Mouse (Mus musculus) embryonic facial prominence, embryonic 13.5 days (tissue): ENCODE data around the gene Acpp. TPM values are rescaled to one million over a fixed set of nuclear protein-coding genes. Genes with fewer than 3 reads are reported as not detected.

Experiments used
- ATAC-seq: fragments of 200-750 bp; cut with Nextera tagmentation; 2 replicates; pipeline ENCODE4 v1.8.0; 2017; ENCODE audit warnings: low read depth; ENCODE audit not compliant: insufficient number of reproducible peaks, insufficient read depth, low FRiP score, low TSS enrichment
- H3K27ac ChIP-seq: fragments of 300-500 bp; sonication (generic); 2 replicates; pipeline ENCODE4 v1.5.1; 2015; ENCODE audit warnings: moderate library complexity, mild to moderate bottlenecking, inconsistent platforms
- H3K27me3 ChIP-seq: fragments of 300-500 bp; sonication (generic); 2 replicates; pipeline ENCODE4 v1.6.1; 2015; ENCODE audit warnings: mild to moderate bottlenecking, inconsistent platforms
- H3K36me3 ChIP-seq: fragments of 300-500 bp; sonication (generic); 2 replicates; pipeline ENCODE4 v1.6.1; 2015; ENCODE audit warnings: mild to moderate bottlenecking, inconsistent platforms
- H3K4me1 ChIP-seq: fragments of 300-500 bp; sonication (generic); 2 replicates; pipeline ENCODE4 v1.6.1; 2015; ENCODE audit warnings: inconsistent platforms
- H3K4me2 ChIP-seq: fragments of 300-500 bp; sonication (generic); 2 replicates; pipeline ENCODE4 v1.6.1; 2015; ENCODE audit warnings: moderate library complexity, mild to moderate bottlenecking, inconsistent platforms
- H3K4me3 ChIP-seq: fragments of 300-500 bp; sonication (generic); 2 replicates; pipeline ENCODE4 v1.5.1; 2015; ENCODE audit warnings: mild to moderate bottlenecking, inconsistent platforms
- H3K9ac ChIP-seq: fragments of 300-500 bp; sonication (generic); 2 replicates; pipeline ENCODE4 v1.6.1; 2015; ENCODE audit warnings: mild to moderate bottlenecking, inconsistent platforms
- H3K9me3 ChIP-seq: fragments of 300-500 bp; sonication (generic); 2 replicates; pipeline ENCODE4 v1.6.1; 2016; ENCODE audit warnings: inconsistent platforms
- WGBS: fragments of 180-500 bp; shearing (Covaris S2); methylation state at CpG from one replicate; pipeline ENCODE4 v1.1.7; 2015; ENCODE audit warnings: mixed read lengths; 5-methylcytosine and 5-hydroxymethylcytosine counted together
- polyA plus RNA-seq: library from polyadenylated mRNA; unstranded; fragments of >200 nt; fragmentation: Nextera tagmentation; extraction: Ambion mirVana; gene quantifications from 2 replicates; pipeline ENCODE4 v1.2.1, GENCODE M21; 2015

Gene Acpp
- polyA plus RNA-seq, 1 experiment from 2014 or later: 2.2 TPM

GRCm38 (mm10) chr9:104239076-104239475 lies 98.5 kb downstream of the Acpp start:
- no peaks in the 10 kb centered on the region for H3K27me3 ChIP-seq
- no peaks in the 10 kb centered on the region for H3K9me3 ChIP-seq
- no peak overlapping the region for H3K4me2 ChIP-seq
- H3K4me3 ChIP-seq: no peak overlapping the region
- WGBS: 93% methylated on average over 8 of the region's 8 CpGs
- peaks cover 44% of the 10 kb centered on the region for H3K36me3 ChIP-seq
- no peak overlapping the region for H3K9ac ChIP-seq
- H3K27ac ChIP-seq: no peak overlapping the region
- no peak for ATAC-seq
- H3K4me1 ChIP-seq: no peaks in the 10 kb centered on the region

Other genes starting within 250 kb of the Acpp start
- gene Ackr4, start 210.8 kb downstream of the Acpp start, polyA plus RNA-seq: 0.86 and 2.0 TPM in 2 replicates
- 19.7 and 23.3 TPM in 2 replicates for gene Dnajc13, start 74.8 kb downstream of the Acpp start, polyA plus RNA-seq
- 1.6 and 2.2 TPM in 2 replicates for gene Cpne4, start 209.5 kb upstream of the Acpp start, polyA plus RNA-seq